Mouse (Mus musculus) adrenal gland, adult 18-20 months (tissue): ENCODE measurements around the gene Gm44579. TPM values are rescaled to one million over a fixed set of nuclear protein-coding genes. Genes with fewer than 3 reads are reported as not detected.

Source experiments
- DNase-seq, 2 experiments: peaks; one replicate each; pipeline ENCODE4 v3.0.0; 2021 to 2022; ENCODE audit warnings: low spot score in 2 of 2
- long read RNA-seq, 2 experiments: library from polyadenylated mRNA; stranded (forward); transcript quantifications; one replicate each; pipeline ENCODE4 v2.0.0; 2021
- total RNA-seq, 2 experiments: library from RNA; stranded (reverse); gene quantifications; 1 replicate in 1 of 2; 2 replicates in 1 of 2; pipeline ENCODE4 v1.2.3; 2021

Gm44579 gene
- not detected for total RNA-seq
- long read RNA-seq, experiment 1, result 0 reads
- long read RNA-seq, experiment 2, result 0 reads

DNA sequence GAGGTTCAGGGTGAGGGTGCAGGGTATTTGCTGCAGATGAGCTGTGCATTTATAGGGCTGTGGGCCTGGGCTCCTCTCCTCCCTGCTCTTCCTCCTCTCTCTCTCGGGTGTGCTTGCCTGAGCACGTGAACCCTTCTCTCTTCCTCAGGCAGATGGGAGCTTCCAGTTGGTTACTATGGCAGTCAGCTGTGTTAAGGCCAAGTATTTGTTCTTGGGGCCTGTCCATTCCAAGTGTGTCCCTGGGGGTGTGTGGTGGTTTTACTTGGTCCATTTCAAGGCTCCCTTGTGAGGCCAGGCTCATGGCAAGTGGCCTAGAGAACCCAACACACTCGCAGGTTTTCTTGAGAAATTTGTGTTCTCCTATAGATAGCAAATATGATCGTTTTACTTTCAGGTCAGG is at the start of gene Gm44579, which contains the start of gene Olfr287:
Gm44579 (minus strand) TSS at position 101 of the 400 bp plus-strand sequence.
Olfr287 (minus strand) TSS at position 180 of the 400 bp plus-strand sequence.
- no peak for DNase-seq

DNA sequence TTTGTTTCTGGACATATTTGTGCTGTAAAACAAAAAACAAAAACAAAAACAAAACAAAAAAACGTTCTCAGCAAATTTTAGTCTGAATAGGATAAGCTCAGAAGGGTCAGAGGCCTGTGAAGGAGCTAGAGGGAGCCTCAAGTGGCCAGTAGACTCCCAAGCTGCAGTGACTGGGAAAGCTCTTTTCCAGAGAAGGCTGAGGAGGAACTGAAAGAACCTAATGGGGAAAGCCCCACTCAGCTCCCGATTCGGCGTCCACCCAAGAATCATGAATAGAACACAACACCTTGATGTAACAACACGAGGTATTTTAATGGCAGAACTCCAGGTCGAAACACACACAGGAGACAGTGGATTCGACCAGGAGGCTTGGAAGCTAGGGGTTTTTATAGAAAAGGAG is 37.0 kb upstream of the Gm44579 start:
- no peak for DNase-seq

- DNase-seq, result no peak
These were observed 36.4 kb upstream of the Gm44579 start, which contains the start of gene H1fnt for GRCm38 (mm10) chr15:98257193-98257592. Gene H1fnt, minus strand, starts transcription at chr15:98257293.

DNA sequence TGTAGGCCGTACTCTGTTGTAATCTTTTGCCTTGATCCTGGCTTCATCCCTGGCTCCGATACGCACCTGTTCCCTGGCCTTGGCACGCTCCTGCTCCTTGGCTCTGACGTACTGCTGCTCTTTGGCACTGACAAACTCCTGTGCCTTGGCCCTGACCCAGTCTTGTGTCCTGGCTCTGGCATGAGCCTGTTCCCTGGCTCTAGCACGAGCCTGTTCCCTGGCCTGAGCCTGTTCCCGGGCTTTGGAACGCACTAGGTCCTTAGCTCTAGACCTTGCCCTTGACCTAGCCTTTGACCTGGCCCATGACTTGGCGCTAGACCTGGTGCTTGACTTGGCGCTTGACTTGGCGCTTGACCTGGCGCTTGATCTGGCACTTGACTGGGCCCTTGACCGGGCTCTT is 35.5 kb upstream of the Gm44579 start:
- no peak for DNase-seq

DNA sequence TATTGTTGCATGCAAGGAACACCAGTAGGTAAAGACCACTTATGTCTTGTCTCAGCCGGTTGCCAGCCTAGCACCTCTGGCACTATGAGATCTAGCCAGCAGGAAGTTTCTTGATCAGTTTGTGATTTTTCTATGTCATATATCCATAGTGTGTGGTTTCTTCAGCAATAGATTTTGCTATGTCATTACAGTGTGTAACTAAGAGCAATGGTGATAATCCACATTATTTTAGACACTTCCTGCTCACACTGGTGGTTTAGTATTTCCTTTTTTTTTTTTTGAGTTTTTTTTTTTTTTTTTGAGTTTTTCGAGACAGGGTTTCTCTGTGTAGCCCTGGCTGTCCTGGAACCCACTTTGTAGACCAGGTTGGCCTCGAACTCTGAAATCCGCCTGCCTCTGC is 14.7 kb upstream of the Gm44579 start:
- no peak for DNase-seq

DNA sequence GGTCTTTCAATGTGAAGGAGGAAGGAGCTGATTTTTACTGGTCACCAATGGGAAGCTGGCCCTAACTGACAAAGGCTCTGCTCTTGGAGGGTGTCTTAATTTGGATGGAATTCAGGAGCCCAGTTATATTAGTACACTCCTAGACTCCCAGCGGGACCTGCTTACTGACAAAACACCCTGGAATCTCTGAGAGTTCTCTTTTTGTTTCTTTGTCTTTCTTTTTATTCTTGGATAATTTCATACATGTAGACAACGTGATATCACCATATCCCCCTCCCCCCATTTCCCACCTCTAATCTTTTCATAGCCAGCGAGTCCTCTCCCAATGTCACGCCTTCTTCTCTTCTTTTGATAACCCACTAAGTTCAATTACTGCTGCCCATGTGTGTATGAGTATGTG is 13.6 kb upstream of the Gm44579 start, which contains the start of gene Olfr286:
Olfr286 (minus strand) TSS at position 101 of the 400 bp plus-strand sequence.
- DNase-seq, result no peak

GRCm38 (mm10) chr15:98226096-98226495 is 5.3 kb upstream of the Gm44579 start:
- DNase-seq, result no peak

DNA sequence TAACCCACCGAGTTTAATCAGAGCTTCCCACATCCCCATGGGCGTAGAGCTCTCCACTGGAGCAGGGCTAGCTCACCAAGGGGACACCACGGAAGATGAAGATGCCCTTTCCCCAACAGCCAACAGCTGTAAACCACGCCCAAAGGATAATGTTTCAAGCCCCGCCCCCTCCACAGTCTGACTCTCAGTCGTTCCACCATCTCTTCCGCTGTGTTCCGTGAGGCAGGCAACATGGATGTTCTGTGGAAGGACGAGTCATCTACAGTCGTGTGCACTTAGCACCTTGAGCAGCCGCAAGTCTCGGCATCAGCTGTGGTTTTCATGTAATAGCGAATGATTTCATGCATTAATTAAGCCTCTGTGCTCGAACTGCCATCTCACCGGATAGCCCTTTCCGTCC is 4.8 kb upstream of the Gm44579 start:
- DNase-seq, result no peak

DNA sequence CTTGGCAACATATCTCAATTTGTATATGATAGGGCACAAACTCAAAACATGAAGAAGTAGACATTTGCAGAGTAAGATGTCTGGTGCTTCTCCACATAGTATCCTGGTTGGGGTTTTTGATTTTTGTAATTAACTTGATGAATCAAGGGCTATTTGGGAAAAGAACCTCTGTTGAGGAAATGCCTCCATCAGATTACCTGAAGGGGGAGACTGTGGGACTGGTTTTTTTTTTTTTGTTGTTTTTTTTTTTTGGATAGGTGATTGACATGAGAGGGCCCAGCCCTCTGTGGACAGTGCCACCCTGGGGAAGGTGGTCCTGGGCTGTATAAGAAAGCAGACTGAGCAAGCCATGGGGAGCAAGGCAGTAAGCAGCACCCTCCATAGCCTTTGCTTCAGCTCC is 1.6 kb upstream of the Gm44579 start:
- DNase-seq, result no peak

- DNase-seq, result no peak
These were observed 6.6 kb downstream of the Gm44579 start for GRCm38 (mm10) chr15:98214130-98214529.

DNA sequence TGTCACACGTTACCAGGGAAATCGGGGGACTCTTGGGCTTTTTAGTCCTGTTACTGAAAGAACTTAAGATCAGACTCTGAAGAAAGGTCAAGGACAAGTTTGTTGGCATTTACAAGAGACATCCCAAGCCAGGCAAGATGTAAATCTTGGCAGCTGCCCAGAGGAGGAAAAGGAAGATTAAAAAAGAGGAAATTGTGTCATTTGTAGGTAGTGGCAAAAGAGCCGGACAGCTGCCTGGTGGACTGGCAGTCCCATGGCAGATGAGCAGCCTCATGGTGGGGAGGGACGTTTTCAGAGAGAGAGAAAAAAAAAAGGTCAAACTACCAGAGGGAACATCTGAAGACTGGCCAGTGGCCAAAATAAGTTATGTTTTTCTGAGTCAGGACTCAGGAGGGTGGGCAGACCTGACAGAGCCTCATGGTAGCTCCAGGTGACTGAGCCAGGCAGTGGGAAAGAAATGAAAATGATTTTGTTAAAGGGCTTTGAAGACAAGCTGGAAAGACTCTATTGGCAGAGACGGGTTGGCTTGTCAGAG is 7.4 kb downstream of the Gm44579 start:
- DNase-seq, result no peak

DNA sequence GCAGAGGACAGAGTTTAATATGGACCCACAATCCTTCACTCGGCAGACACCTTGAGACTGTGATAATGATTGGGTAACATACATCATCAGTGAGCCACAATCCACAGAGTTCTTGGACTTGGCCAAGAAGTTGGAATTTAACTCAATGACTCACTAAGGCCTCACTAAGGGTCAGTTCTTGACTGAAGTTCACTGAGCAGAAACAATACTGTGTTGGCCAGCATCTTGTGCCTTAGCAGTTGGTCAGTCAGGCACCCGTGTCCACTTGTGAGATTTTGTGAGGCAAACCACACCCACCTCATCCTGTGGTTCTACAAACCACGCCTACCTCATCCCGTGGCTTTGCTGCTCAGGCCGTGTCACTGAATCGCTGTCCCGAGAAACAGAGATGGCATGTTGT is 11.1 kb downstream of the Gm44579 start:
- DNase-seq, result no peak

DNA sequence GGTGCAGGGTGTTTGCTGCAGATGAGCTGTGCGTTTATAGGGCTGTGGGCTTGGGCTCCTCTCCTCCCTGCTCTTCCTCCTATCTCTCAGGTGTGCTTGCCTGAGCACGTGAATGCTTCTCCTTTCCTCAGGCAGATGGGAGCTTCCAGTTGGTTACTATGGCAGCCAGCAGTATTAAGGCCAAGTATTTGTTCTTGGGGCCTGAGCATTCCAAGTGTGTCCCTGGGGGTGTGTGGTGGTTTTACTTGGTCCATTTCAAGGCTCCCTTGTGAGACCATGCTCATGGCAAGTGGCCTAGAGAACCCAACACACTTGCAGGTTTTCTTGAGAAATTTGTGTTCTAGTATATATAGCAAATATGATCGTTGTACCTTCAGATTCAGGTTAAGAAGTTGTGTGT is 25.3 kb downstream of the Gm44579 start, which contains the start of gene Olfr288:
Olfr288 (minus strand) TSS at position 101 of the 400 bp plus-strand sequence.
- DNase-seq, result no peak

- no peak for DNase-seq
These were observed 36.3 kb downstream of the Gm44579 start for GRCm38 (mm10) chr15:98184456-98184855.

DNA sequence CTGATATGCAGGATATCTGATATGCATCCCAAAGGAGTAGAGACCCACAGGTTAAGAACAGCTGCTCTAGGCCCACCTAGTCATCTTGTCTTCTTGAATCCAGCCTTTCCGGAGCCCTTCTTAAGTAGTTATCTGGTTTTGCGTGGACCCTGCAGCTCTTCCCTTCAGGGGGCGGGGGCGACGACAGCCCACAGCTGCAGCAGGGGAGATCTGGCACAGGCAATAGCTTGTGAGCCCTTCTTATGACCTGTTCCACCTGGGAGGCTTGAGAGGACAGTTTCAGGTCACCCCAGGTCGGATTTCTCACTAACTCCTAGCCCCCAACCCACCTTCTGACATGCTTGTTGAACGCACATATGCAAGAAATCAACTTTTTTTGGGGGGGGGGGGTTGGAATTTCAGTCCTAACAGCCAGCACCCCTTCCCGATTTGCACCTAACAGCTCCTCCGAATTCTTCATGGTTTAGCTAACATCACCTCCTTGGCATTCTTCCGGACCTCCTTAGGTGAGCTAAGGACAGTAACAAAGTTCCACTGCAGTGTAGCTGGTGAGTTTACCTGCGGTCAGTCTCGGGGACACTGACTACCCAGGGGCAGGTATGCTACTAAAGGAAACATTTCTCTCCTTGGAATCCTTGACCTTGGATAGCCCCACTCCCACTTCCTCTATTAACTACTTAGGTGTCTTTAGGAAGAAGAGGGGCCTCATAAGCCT is 38.8 kb downstream of the Gm44579 start:
- DNase-seq, result no peak

DNA sequence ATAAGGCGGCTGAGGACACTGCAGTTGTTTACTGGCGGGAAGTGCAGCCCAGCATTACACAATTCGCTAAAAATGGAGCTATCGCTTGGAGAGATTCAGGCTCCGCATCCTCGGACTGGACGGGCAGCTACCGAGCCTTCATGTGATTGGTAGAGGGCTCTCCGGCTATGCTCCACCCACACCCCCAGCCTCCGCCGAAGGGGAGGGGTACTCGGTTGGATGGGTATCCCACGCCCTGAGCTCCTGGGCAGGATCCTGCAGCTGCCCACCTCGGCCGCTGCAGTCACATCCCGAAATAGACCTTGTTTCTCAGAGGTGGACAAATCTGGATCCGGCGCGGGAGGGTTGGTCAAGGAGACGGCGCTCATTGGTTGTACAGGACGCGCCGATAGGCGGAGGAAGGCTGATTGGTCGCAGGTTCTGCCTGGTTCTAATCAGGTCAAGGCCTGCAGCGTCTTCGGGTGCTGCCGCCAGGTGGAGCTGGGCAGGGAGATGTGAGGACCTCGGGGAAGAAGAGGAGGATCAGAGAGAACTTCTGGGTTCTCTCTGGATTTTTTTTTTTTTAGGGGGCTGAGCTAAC is 39.6 kb downstream of the Gm44579 start:
- peak; percentile 81 to 83 for DNase-seq

GRCm38 (mm10) chr15:98180567-98181131 is 40.1 kb downstream of the Gm44579 start:
- DNase-seq, result no peak

- no peak for DNase-seq
These were observed 43.5 kb downstream of the Gm44579 start for GRCm38 (mm10) chr15:98177320-98177719.

DNA sequence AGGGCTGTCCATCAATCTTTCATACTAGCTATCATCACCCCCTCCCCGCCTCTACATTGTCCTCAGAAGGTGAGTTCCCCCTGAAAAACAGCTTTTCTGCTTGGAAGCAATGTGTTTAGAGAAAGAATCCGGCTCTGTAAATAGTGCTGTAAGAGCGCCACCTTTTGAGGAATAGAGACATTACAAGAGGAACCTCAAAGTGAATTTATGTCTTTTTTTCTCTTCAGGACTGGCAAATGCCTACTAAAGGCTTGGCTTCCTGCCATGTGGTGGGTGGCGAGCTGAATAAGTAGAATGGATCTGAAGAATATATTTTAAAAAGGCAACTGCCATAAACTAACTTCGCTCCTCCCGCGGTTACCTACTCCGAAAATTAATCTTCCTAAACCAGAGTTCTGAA is 47.0 kb downstream of the Gm44579 start:
- no peak for DNase-seq

DNA sequence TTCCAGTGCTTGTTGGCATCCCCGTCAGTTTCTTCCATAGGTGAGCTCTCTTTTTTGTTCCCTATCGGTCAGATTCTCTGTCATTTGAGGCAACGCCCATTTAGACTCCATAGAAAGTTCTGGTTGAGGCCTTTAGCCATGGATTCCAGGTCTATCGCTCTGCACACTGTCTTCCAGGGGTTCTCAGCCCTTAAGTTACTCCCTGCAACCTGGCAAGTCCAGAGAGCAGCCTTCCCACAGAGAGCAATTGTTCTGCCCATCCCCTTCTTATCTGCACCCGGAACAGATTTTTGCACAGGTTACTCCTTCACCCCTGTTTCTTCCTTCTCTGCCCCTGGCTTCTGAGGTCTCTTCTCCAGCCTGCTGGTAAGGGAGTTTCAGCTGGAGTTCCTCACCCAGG is 48.7 kb downstream of the Gm44579 start:
- no peak for DNase-seq

DNA sequence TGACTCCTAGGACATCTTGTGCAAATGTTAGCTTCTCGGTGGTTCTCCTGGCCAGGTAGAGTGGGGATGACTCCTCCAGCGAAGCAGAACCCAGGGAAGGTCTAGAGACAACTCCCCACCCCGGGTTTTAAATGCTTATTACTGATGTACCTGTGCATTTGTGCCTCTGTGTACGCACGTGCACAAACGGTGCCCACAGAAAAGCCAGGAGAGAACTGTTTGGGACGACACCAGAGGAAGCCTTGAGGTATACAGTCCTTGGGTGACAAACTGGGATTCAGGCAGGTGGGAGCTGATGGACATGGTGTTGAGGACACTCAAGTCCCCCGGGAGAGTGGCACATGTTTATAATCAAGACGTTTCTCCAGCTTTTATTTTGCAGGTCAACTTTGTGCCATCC is 49.9 kb downstream of the Gm44579 start:
- no peak for DNase-seq

DNA sequence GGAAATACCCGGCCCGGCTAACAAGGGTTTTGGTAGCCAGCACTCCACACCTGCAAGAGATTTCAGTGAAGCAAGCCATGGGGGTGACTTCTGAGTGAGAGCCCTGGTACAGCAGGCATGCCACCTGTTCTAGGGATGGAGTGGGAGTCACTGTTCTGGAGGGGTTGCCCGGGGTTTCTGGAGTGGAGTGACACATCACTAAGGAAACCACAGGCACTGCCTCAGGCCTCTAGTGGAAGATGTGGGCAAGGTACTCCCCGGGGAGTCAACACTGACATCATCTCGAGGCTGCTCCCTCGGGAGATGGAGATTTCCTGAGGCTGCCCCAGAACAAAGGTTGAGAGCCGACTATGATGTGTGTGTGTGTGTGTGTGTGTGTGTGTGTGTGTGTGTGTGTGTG is 50.4 kb downstream of the Gm44579 start:
- DNase-seq, result no peak
